Mouse (Mus musculus): ENCODE data around the gene Gm7849. TPM values are rescaled to one million over a fixed set of nuclear protein-coding genes. Genes with fewer than 3 reads are reported as not detected.

Gene Gm7849
- polyA plus RNA-seq (2017; shearing (Covaris generic)) = not detected

DNA sequence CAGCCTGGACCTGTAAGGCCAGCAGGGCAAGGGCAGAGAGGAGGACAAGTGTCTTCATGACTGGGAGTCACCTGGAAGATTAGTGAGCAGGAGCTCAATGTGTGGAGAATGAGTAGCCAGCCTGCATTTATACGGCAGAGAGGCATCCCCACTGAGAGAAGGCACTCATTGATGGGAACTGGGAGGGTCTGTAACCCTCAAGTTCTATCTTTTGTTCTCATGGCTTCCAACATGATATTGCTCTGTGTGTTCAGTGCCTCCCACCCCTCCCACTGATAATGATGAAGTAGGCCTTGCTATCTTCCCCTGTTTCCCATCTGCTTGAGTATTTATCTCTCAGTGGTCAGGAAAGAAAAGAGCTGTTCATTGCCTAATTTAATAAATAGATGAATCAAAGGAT lies at the start of gene Gm7849:
Gene Gm7849, minus strand, starts transcription at position 101 of the 400 bp plus-strand sequence.

GRCm38 (mm10) chr8:21427111-21427510 lies 29.2 kb downstream of the Gm7849 start, which contains the start of gene Defa36:
Defa36 (plus strand) TSS chr8:21427411.

Other genes with a start within 250 kb of the Gm7849 start
- gene Gm15292, start 206.8 kb downstream of the Gm7849 start, polyA plus RNA-seq (2017; shearing (Covaris generic)) = not detected
- not detected for gene Defa27, start 141.0 kb downstream of the Gm7849 start, polyA plus RNA-seq (2017; shearing (Covaris generic))
- not detected for gene Defa29, start 129.5 kb downstream of the Gm7849 start, polyA plus RNA-seq (2017; shearing (Covaris generic))
- not detected for gene Defa2, start 78.0 kb downstream of the Gm7849 start, polyA plus RNA-seq (2017; shearing (Covaris generic))
- not detected for gene Defa33, start 64.7 kb downstream of the Gm7849 start, polyA plus RNA-seq (2017; shearing (Covaris generic))
- not detected for gene Defa36, start 29.1 kb downstream of the Gm7849 start, polyA plus RNA-seq (2017; shearing (Covaris generic))
- not detected for gene Defa20, start 52.7 kb upstream of the Gm7849 start, polyA plus RNA-seq (2017; shearing (Covaris generic))
- not detected for gene Defa32, start 72.5 kb upstream of the Gm7849 start, polyA plus RNA-seq (2017; shearing (Covaris generic))
- gene Defa37, start 108.8 kb upstream of the Gm7849 start, polyA plus RNA-seq (2017; shearing (Covaris generic)) = not detected
- not detected for gene Defa28, start 126.4 kb upstream of the Gm7849 start, polyA plus RNA-seq (2017; shearing (Covaris generic))
- gene Gm7861, start 137.9 kb upstream of the Gm7849 start, polyA plus RNA-seq (2017; shearing (Covaris generic)) = not detected
- gene Defa26, start 161.6 kb upstream of the Gm7849 start, polyA plus RNA-seq (2017; shearing (Covaris generic)) = not detected
- not detected for gene Defa17, start 199.2 kb upstream of the Gm7849 start, polyA plus RNA-seq (2017; shearing (Covaris generic))
- gene Defa34, start 209.2 kb upstream of the Gm7849 start, polyA plus RNA-seq (2017; shearing (Covaris generic)) = not detected
- gene AY761184, start 247.1 kb upstream of the Gm7849 start, polyA plus RNA-seq (2017; shearing (Covaris generic)) = not detected